Mouse (Mus musculus): Measurements from ENCODE around the gene Tcf7l1.
"Not testable (repeated sequence)": the region's sequence is repeated elsewhere in the genome, so short reads cannot be mapped to it uniquely, and the experiment has no call there.

Tcf7l1 gene

DNA sequence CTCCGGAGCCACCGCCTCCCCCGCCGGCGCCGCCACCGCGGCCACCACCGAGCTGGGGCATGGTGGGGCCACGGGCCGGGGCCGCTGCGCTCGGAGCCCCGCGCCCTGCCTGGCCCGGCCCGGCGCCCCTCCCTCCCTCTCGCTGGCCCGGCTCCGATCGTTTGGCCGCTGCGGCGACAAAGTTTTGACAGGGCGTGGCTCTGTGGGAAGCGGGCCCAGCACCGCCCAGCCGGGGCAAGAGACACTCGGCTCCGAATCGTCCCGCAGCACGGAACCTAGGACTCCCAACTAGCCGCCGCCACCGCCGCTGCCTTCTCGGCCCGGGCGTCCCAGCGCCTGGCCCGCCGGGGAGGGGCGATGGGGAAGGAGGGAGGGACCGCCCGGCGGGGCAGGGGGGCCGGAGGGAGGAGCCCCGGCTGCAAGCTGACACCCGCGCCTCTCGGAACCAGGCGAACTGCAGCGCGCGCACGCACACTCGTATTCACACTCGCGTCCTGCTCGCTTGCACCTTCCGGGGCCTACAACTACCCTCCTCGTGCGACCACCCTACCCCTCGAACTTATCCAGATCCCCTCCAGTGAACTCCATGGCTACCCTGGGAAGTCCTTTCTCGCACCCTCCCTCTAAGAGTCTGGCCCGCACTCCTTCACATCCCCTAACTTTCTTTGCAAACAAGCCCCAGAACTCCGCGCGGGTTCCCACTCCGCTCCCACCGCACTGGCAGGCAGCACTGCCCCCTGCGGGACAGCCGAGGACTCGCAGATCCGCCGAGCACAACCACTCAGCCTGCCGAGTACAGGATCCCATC is at the start of gene Tcf7l1:
Gene Tcf7l1, minus strand, starts transcription at position 363 of the 808 bp plus-strand sequence.
- peak; percentile 98 for DNase-seq (ENCODE audit: extremely low spot score, low spot score)

DNA sequence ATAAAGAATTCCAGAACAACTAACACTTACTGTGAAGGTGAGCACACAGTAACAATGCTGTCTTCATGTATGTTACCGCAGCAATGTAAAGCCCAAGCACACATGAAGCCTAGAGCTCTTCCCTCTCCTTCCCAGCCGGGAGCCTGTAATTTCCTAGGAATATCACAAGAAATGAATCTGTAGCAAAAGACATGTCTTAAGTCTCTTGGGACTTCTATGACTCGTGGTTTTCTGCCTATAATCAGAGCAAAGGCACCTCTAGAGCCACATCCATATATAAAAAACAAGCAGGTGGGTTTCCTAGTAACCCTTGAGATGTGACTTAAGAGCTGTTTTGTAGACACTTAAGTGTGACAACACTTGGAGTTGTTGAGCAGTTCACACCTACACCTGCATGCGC is 48.7 kb upstream of the Tcf7l1 start:
- no peak for DNase-seq (ENCODE audit: extremely low spot score, low spot score)

DNA sequence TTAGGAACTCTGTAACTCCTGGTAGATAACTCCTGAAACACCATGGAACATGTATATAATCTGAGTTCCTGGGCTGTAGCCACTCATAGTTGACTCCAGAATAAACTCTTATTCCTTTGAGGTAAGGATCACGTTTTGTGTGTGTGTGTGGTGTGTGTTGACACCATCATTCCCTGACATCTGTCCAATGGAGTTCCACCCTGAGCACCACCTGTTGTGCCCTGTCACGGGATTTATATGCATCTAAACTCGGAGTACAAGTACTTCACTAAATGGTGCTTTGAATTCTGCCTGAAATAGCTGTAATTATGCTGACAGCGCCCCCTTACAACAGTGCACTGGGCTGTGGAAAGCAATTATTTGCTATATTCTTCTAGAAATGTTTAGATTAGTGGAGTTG is 45.5 kb upstream of the Tcf7l1 start:
- DNase-seq (ENCODE audit: extremely low spot score, low spot score): no peak

GRCm38 (mm10) chr6:72831858-72832257 is 42.8 kb upstream of the Tcf7l1 start:
- no peak for DNase-seq (ENCODE audit: extremely low spot score, low spot score)

GRCm38 (mm10) chr6:72831276-72831675 is 42.2 kb upstream of the Tcf7l1 start:
- DNase-seq (ENCODE audit: extremely low spot score, low spot score): peak; percentile 80

- no peak for DNase-seq (ENCODE audit: extremely low spot score, low spot score)
Measured at GRCm38 (mm10) chr6:72828857-72829256, 39.8 kb upstream of the Tcf7l1 start.

DNA sequence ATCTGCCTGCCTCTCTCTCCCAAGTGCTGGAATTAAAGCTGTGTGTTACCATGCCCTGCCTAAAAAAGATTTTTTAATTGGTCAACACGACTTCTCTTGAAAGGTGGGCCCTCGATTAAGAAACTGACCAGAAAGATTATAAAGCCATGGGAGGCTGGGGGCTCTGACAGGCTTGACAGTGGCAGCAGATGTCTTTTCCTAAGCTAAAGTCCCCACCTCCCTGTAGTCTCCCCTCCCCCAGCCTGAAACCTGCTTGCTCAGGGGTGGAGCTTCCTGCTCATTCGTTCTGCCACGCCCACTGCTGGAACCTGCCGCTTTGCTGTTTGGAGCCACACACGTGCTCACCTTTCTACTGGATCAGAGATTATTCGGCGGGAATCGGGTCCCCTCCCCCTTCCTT is 39.0 kb upstream of the Tcf7l1 start:
- not testable (repeated sequence) for DNase-seq (ENCODE audit: extremely low spot score, low spot score)

DNA sequence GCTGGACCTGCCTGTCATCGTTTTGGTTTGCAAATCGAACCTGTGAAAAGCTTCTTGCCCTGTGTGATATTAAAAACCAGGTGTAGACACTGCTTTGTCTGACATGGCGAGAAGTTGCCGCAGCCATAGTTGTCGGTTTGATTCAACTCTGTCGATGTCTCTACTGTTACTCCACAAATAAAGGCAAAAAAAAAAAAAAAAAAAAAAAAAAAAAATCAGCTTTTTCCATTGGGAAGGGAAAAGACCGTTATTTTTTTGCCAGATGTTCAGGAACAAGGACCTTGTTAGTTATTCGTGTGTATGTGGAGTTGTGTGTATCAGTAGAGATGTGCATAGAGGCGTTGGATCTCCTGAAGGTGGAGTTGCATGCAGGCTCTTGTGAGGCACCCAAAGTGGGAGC is 36.7 kb upstream of the Tcf7l1 start:
- no peak for DNase-seq (ENCODE audit: extremely low spot score, low spot score)

DNA sequence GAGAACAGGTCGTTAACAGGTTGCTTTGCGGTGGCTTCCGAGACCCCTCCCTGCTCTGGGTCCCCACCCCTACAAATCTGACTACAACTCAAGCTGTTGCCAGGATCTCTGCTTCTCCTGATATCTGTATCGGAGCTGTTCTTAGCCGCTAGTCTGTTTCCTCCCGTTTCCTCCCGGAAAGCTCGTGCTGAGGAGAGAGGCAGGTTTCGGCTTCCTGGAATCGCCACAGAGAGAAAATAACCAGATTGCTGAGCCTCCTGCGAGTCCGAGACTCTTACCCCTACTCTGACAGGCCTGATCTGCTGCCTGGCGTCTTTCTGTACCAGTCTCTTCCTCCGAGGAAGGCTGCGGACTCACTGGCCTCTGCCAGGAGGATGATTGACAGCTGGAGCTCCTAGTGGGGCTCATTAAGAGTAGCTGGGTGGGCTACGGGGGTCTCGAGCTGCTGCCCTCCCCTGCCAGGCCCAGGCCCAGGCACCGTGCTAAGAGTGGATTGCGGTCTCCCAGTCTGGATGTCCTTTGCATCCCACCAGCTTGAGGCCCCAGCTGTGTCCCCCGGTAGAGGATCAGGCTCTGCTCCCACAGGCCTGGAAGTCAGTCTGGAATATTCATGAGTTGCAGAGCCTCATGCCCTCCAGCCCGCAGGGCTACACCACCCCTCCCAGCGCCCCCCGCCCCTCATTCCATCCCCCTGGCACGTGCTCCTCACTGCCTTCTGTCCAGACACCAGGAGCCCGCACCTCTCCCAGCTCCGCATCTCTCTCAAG is 36.1 kb upstream of the Tcf7l1 start:
- DNase-seq (ENCODE audit: extremely low spot score, low spot score): peak; percentile 52

DNA sequence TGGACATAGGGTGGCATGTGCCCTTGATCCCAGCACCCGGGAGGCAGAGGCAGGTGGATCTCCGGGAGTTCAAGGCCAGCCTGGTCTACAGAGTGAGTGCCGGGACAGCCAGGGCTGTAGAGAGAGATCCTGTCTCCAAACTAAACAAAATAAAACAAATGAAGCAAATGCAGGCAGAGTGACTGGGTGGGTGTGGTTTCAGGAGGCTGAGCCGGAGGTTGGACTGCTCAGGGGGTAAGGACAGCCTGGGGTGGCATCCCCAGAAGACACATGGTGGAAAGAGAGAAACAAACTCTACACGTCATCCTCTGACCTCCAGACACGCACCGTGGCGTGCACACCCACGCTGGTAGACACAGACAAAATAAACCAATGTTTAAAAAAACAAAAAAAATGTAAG is 24.4 kb upstream of the Tcf7l1 start:
- no peak for DNase-seq (ENCODE audit: extremely low spot score, low spot score)

DNA sequence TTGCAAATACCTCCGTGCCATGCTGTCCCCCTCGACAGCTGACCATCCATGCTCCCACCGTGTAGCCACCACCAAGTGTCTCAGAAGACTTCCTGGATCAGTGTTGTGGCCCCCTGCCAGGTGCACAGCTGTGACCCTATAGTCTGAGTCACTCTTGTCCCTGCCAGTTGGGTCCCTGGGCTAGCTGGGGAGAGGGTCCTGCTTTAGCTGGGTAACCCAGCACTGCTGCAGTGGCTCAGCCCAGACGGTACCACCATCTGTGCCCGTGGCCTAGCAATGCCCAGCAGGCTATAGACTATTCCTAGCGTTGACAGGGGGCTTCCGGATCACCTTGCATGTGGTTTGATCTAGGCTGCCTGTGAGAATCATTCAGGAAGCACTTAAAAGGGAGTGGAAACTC is 21.2 kb upstream of the Tcf7l1 start:
- DNase-seq (ENCODE audit: extremely low spot score, low spot score): no peak

DNA sequence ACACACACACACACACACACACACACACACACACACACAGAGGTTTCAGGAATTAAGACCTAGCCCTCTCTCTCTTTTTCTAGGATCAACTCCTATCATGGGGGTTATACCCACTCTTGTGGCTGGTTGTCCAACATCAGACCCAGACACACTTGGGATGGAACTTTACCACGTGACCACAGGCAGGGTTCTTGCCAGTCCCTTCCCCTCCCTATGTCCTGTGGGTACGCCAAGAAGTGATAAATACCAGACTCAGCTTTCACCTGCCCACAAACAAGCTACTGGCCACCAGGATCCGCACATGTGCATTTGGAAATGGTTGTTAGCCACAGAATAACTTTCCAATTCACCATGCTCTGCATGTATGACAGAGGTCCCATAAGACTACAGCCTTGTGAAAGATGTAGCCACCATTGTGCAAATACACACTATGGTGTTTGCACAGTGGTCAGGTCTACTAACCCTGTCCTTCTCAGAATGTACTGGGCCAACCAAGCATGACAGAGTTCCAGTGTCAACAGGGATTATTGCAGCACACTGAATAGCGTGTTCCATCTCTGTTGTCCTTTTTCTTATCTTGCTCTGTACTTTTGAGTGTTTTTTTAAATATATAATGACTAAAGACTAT is 20.6 kb upstream of the Tcf7l1 start:
- no peak for DNase-seq (ENCODE audit: extremely low spot score, low spot score)

DNA sequence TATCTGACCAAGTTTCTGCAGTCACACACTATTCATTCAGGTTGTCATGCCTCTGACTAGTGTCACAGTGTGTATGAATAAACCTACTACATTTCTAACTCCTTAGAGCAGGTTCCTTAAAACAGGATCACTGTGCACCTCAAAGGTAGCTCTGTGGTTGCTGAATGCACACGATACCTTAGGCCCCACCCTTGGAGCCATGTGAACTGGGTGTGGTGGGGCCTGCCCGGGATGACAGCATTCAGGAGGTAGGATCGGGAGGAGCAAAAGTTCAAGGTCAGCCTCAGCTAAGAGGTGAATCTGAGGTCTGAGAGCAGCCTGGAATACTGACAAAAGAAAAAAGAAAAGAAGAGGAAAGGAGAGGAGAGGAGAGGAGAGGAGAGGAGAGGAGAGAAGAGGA is 19.3 kb upstream of the Tcf7l1 start:
- no peak for DNase-seq (ENCODE audit: extremely low spot score, low spot score)

- DNase-seq (ENCODE audit: extremely low spot score, low spot score): no peak
Measured at GRCm38 (mm10) chr6:72803669-72804068, 14.6 kb upstream of the Tcf7l1 start.

GRCm38 (mm10) chr6:72802119-72802518 is 13.1 kb upstream of the Tcf7l1 start:
- no peak for DNase-seq (ENCODE audit: extremely low spot score, low spot score)

DNA sequence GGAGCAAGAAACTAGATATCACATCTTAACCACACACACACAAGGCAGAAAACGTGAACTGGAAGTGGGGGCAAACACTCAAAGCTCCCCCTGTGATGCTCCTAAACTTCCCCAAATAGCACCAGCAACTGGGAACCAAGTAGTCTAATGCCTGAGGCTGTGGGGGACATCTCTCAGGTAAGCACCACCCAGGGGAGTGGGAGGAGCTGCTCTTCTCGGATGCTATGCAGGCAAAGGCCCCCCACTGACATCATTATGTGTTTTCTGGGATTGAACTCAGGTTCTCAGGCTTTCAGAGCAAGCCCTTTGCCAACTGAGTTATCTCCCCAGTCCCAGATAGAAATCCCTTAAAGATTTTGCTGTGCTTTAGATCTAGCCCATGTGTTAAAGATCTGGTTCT is 11.6 kb upstream of the Tcf7l1 start:
- no peak for DNase-seq (ENCODE audit: extremely low spot score, low spot score)

DNA sequence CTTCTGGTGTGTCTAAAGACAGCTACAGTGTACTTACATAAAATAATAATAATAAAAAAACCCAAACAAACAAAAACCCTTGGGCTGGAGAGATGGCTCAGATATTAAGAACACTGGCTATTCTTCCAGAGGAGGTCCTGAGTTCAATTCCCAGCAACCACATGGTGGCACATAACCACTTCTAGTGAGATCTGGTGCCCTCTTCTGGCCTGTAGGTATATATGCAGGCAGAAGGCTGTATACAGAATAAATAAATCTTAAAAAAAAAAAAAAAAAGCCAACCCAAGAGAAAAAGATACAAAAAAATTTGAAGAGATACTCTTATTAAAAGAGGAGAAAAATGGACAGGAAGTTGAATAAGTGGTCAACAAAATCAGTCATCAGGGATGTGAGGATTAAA is 8.7 kb upstream of the Tcf7l1 start:
- no peak for DNase-seq (ENCODE audit: extremely low spot score, low spot score)

- DNase-seq (ENCODE audit: extremely low spot score, low spot score): no peak
Measured at GRCm38 (mm10) chr6:72795444-72795843, 6.4 kb upstream of the Tcf7l1 start.

DNA sequence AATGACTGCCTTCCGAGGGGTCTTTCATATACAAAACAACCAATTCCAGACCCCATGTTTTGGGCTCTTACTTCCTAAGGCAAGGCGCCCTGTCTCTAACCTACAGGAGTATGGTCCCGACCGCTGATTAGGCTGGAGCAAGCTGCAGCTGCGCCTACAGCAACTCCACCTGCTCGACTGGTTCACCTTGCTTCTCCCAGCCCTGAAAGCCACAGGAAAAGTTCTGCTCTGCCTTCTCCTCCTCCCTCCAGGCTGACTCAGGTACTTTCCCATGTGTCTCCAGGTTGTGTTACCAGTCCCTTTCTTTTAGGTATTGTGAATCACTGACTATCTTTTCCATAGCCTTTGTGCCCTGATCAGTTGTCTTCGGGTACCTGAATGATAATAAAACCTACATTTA is 5.8 kb upstream of the Tcf7l1 start:
- no peak for DNase-seq (ENCODE audit: extremely low spot score, low spot score)

DNA sequence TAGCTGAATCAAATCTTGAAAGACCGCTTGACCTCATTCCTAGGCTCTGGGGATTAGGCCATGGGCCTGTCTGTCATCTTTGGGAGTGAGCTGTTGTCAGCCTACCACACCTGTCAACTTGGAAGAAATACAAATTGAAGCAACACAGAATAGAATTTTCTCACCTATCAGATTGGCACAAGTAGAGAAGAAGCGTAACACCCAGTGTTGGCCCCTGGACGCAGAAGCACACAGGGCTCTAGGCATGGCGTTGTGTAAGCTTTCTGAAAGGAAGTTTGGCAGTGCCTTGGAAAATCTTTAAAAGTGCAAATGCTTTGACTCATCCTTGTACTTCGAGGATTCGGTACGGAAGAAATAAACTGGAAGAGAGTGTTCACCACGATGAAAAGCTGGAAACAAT is 3.6 kb upstream of the Tcf7l1 start:
- DNase-seq (ENCODE audit: extremely low spot score, low spot score): no peak

GRCm38 (mm10) chr6:72787948-72788891 is 834 bp downstream of the Tcf7l1 start:
- peak; percentile 80 for DNase-seq (ENCODE audit: extremely low spot score, low spot score)
